In genomic region chr19:46670691-46671090, GRCm38 (mm10) we compare ENCODE assay signal across 8 mouse cellular contexts. TPM values are rescaled to one million over a fixed set of nuclear protein-coding genes. Genes with fewer than 3 reads are reported as not detected.
DNase-seq lines count a peak whose midpoint lies in the region; ATAC-seq and TF ChIP-seq lines count a peak whose summit lies in the region.

No protein-coding gene starts in this region.

- TF ChIP-seq CTCF in hindbrain, postnatal 0 days (IDR thresholded peaks at IDR 0.05; ENCODE audit: low read depth) = peak; percentile 93
- peak; percentile 96 for TF ChIP-seq CTCF in liver, adult 2 months (IDR thresholded peaks at IDR 0.05; ENCODE audit: low read depth, low read length)

- H3K27me3 ChIP-seq in neural tube, embryonic 15.5 days (replicated peaks) = no peaks in the 10 kb centered on the region
- H3K27me3 ChIP-seq in hindbrain, postnatal 0 days (ENCODE audit: insufficient read depth, low read length) = no peaks in the 10 kb centered on the region
- H3K27me3 ChIP-seq in liver, adult 2 months (ENCODE audit: control insufficient read depth, insufficient read depth, low read length) = no peaks in the 10 kb centered on the region

- DNase-seq in neural tube, embryonic 10.5 days (ENCODE audit: extremely low spot score, low spot score) = peak; percentile 66
- DNase-seq in cerebellum, adult 11-12 months = peak; percentile 29
- DNase-seq in frontal cortex, postnatal 25 days (ENCODE audit: low spot score in 2 of 2) = peak; percentile 35 to 52
- peak; percentile 80 for DNase-seq in hindbrain, postnatal 0 days (ENCODE audit: low spot score)
- DNase-seq in liver, adult 2 months (ENCODE audit: extremely low read depth, low read depth, low spot score) = peak; percentile 53
- DNase-seq in naive thymus-derived CD4-positive, alpha-beta T cell, adult 2 months (ENCODE audit: low read depth) = peak; percentile 62
- DNase-seq in thymus, postnatal 0 days (ENCODE audit: low spot score) = peak; percentile 60

- no peaks in the 10 kb centered on the region for H3K4me1 ChIP-seq in neural tube, embryonic 15.5 days
- H3K4me1 ChIP-seq in hindbrain, postnatal 0 days (ENCODE audit: insufficient read depth, low read length) = no peaks in the 10 kb centered on the region
- H3K4me1 ChIP-seq in liver, adult 2 months (ENCODE audit: control insufficient read depth, insufficient read depth, low read length) = peaks cover 39% of the 10 kb centered on the region

- ATAC-seq in neural tube, embryonic 15.5 days (ENCODE audit: low FRiP score) = no peak
- peak; percentile 89 for ATAC-seq in hindbrain, postnatal 0 days

- H3K4me2 ChIP-seq in neural tube, embryonic 15.5 days = no peak overlapping the region
- no peak overlapping the region for H3K4me2 ChIP-seq in hindbrain, postnatal 0 days (ENCODE audit: low read depth, low read length)

- H3K79me2 ChIP-seq in liver, adult 2 months (ENCODE audit: control insufficient read depth, insufficient read depth, low read length) = no peaks in the 10 kb centered on the region

- no peak overlapping the region for H3K9ac ChIP-seq in neural tube, embryonic 15.5 days (replicated peaks)
- no peak overlapping the region for H3K9ac ChIP-seq in hindbrain, postnatal 0 days (replicated peaks; ENCODE audit: low read length)
- H3K9ac ChIP-seq in liver, adult 2 months (ENCODE audit: low read depth, low read length) = no peak overlapping the region

- TF ChIP-seq POLR2A in liver, adult 2 months (IDR thresholded peaks at IDR 0.05; ENCODE audit: extremely low read depth, insufficient read depth, low read length) = no peak

- H3K9me3 ChIP-seq in neural tube, embryonic 15.5 days (replicated peaks) = no peaks in the 10 kb centered on the region
- H3K9me3 ChIP-seq in hindbrain, postnatal 0 days (ENCODE audit: low read length) = no peaks in the 10 kb centered on the region

- H3K4me3 ChIP-seq in neural tube, embryonic 15.5 days (replicated peaks) = no peak overlapping the region
- H3K4me3 ChIP-seq in hindbrain, postnatal 0 days (ENCODE audit: low read length) = no peak overlapping the region
- H3K4me3 ChIP-seq in liver, adult 2 months (ENCODE audit: insufficient read depth, low read depth, low read length) = no peak overlapping the region

- H3K36me3 ChIP-seq in neural tube, embryonic 15.5 days = no peaks in the 10 kb centered on the region
- H3K36me3 ChIP-seq in hindbrain, postnatal 0 days (ENCODE audit: insufficient read depth, low read length) = no peaks in the 10 kb centered on the region
- no peaks in the 10 kb centered on the region for H3K36me3 ChIP-seq in liver, adult 2 months (ENCODE audit: control insufficient read depth, insufficient read depth, low read length)

- WGBS in neural tube, embryonic 15.5 days = 36% methylated on average over 13 of the region's 13 CpGs
- 27% methylated on average over 13 of the region's 13 CpGs for WGBS in hindbrain, postnatal 0 days
- 31% methylated on average over 13 of the region's 13 CpGs for WGBS in liver, adult 2 months

- H3K27ac ChIP-seq in neural tube, embryonic 15.5 days (replicated peaks) = no peak overlapping the region
- no peak overlapping the region for H3K27ac ChIP-seq in hindbrain, postnatal 0 days
- H3K27ac ChIP-seq in liver, adult 2 months (replicated peaks; ENCODE audit: insufficient read depth, low read depth, low read length) = no peak overlapping the region

RNA-seq across cellular contexts. Expression of gene Cyp17a1, which starts 2.3 kb away (rescaled TPM):
- 0.23 TPM in 1 of 2 replicates, not detected in the other for polyA plus RNA-seq in neural tube, embryonic 15.5 days (2015; fragmentation: Nextera tagmentation; extraction: Ambion mirVana)
- total RNA-seq in hindbrain, postnatal 0 days (2014; rRNA removed) = not detected in 2 replicates
- not detected in 2 replicates for polyA plus RNA-seq in hindbrain, postnatal 0 days (2015; fragmentation: Nextera tagmentation; extraction: Ambion mirVana)
- 106 and 193 TPM in 2 replicates for total RNA-seq in liver, adult 2 months (2014; rRNA removed)
- 85.1 and 113 TPM in 2 replicates for polyA plus RNA-seq in liver, adult 2 months (2012; rRNA removed)
- polyA plus RNA-seq in thymus, postnatal 0 days (2015; fragmentation: Nextera tagmentation; extraction: Ambion mirVana) = 0.09 and 0.44 TPM in 2 replicates

RNA-seq across cellular contexts. Expression of gene Borcs7, which starts 19.0 kb away (rescaled TPM):
- 24.7 and 29.8 TPM in 2 replicates for polyA plus RNA-seq in neural tube, embryonic 15.5 days (2015; fragmentation: Nextera tagmentation; extraction: Ambion mirVana)
- total RNA-seq in hindbrain, postnatal 0 days (2014; rRNA removed) = 9.3 and 11.2 TPM in 2 replicates
- 37.1 and 38.9 TPM in 2 replicates for polyA plus RNA-seq in hindbrain, postnatal 0 days (2015; fragmentation: Nextera tagmentation; extraction: Ambion mirVana)
- 4.8 TPM in 2 replicates for total RNA-seq in liver, adult 2 months (2014; rRNA removed)
- polyA plus RNA-seq in liver, adult 2 months (2012; rRNA removed) = 2.9 and 3.9 TPM in 2 replicates
- 10.8 and 13.8 TPM in 2 replicates for polyA plus RNA-seq in thymus, postnatal 0 days (2015; fragmentation: Nextera tagmentation; extraction: Ambion mirVana)

RNA-seq across cellular contexts. Expression of gene As3mt, which starts 36.6 kb away (rescaled TPM):
- 49.4 and 49.8 TPM in 2 replicates for polyA plus RNA-seq in neural tube, embryonic 15.5 days (2015; fragmentation: Nextera tagmentation; extraction: Ambion mirVana)
- 16.0 and 19.0 TPM in 2 replicates for total RNA-seq in hindbrain, postnatal 0 days (2014; rRNA removed)
- 32.9 and 34.9 TPM in 2 replicates for polyA plus RNA-seq in hindbrain, postnatal 0 days (2015; fragmentation: Nextera tagmentation; extraction: Ambion mirVana)
- 57.8 and 67.9 TPM in 2 replicates for total RNA-seq in liver, adult 2 months (2014; rRNA removed)
- polyA plus RNA-seq in liver, adult 2 months (2012; rRNA removed) = 19.3 and 29.3 TPM in 2 replicates
- polyA plus RNA-seq in thymus, postnatal 0 days (2015; fragmentation: Nextera tagmentation; extraction: Ambion mirVana) = 30.7 and 31.8 TPM in 2 replicates

Comparison
In these comparisons a context has a peak if more than half of its experiments do, and no peak if none do; other contexts are left out.
1. DNase-seq: peak in every context shown above with its lines; median percentile 80 in hindbrain, postnatal 0 days; 66 in neural tube, embryonic 10.5 days; 62 in naive thymus-derived CD4-positive, alpha-beta T cell, adult 2 months; 60 in thymus, postnatal 0 days; 53 in liver, adult 2 months; 44 in frontal cortex, postnatal 25 days; 29 in cerebellum, adult 11-12 months.
2. RNA of gene Cyp17a1, which starts 2.3 kb away (polyA plus RNA-seq): 85.1 to 113 TPM in liver, adult 2 months; not detected in hindbrain, postnatal 0 days, 0.09 to 0.44 TPM in thymus, postnatal 0 days and 0.23 TPM in neural tube, embryonic 15.5 days; every median in the first group is over 10 times any median in the second.